Comparison of ENCODE assay signal across 21 mouse cellular contexts in the genomic region with DNA sequence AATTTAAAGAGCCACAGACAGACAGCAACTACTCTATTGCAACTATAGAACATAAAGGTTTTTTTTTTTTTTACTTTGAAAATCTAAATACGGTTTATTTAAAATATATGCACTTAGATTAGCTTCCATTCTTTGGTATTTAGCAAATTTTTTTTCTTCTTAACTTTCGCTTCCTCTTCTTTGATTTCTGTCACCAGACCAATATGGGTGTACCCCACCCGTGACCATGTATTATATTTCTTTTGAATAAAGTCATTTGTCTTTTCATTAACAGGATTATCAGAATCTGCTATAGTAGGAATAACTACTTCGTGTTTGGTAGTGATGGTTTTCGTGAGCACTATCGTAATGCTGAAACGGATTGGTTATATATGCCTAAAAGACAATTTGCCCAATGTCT. TPM values are rescaled to one million over a fixed set of nuclear protein-coding genes. Genes with fewer than 3 reads are reported as not detected.
"Had no signal": no experiment of that assay in that cellular context is flagged by ENCODE, and none has a peak within 500 bp of the region (broad histone marks: within the 10 kb centered on the region; RNA-seq: fewer than 3 reads in every experiment).

No protein-coding gene starts in this region.

- H3K4me1 ChIP-seq: intestine, embryonic 15.5 days; midbrain, embryonic 13.5 days had no signal

- H3K9ac ChIP-seq: intestine, embryonic 15.5 days; limb, embryonic 15.5 days; midbrain, embryonic 13.5 days had no signal

- ATAC-seq: intestine, embryonic 15.5 days; lung, postnatal 0 days; midbrain, embryonic 13.5 days had no signal

- H3K4me2 ChIP-seq: intestine, embryonic 15.5 days; limb, embryonic 15.5 days; midbrain, embryonic 13.5 days had no signal

- H3K9me3 ChIP-seq: intestine, embryonic 15.5 days; limb, embryonic 15.5 days; megakaryocyte, embryonic 14.5 days; midbrain, embryonic 13.5 days had no signal

- DNase-seq: kidney, adult 18-20 months; kidney, postnatal 10 days; lung, adult 2 months; lung, postnatal 4 days; right cerebral cortex, adult 18-20 months; thymus, postnatal 36 days had no signal

- H3K4me3 ChIP-seq: intestine, embryonic 15.5 days; left cerebral cortex, adult 2 months; limb, embryonic 15.5 days; megakaryocyte, embryonic 14.5 days; midbrain, embryonic 13.5 days had no signal

- H3K27ac ChIP-seq: intestine, embryonic 15.5 days; left cerebral cortex, adult 2 months; limb, embryonic 15.5 days; midbrain, embryonic 13.5 days had no signal

- H3K27me3 ChIP-seq: intestine, embryonic 15.5 days; limb, embryonic 15.5 days; megakaryocyte, embryonic 14.5 days; midbrain, embryonic 13.5 days had no signal

RNA-seq across cellular contexts. Expression of a gene that starts 7.4 kb away (rescaled TPM):
- total RNA-seq: layer of hippocampus, postnatal 25 days; left cerebral cortex, adult 2 months; left cerebral cortex, postnatal 25 days; midbrain, postnatal 0 days had no signal
- polyA plus RNA-seq: intestine, embryonic 15.5 days; kidney, embryonic 14.5 days; large intestine, adult 2 months; limb, embryonic 11.5 days; limb, embryonic 15.5 days; lung, adult 2 months; lung, postnatal 0 days; midbrain, embryonic 13.5 days; midbrain, postnatal 0 days; neural tube, embryonic 14.5 days; stomach, embryonic 16.5 days; thymus, postnatal 0 days had no signal
